Mouse (Mus musculus): ENCODE measurements around the gene Trub2.

DNA sequence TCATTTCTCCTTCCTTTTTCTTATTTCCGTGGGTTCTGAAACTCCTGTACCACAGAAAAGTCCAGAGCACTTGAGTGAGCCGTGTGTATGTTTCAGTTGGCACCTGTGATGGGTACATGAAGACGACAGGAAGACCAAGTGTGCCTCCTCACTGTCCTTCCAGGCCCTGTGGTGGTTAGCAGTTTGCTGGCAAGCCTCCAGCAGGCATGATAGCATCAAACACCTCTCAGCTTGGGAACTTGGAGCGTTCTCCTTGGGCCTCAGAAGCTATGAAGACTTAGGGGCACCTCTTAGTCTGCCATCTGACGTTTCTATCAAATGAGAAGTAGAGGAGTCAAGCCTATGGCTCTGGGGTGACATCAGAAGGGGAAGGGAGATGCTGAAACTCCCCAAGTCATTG is 69.7 kb downstream of the Trub2 start:
- TF ChIP-seq CTCF (IDR thresholded peaks at IDR 0.05; ENCODE audit: control insufficient read depth, insufficient read depth, insufficient replicate concordance, low read depth, low read length) (no peak), POLR2A (IDR thresholded peaks at IDR 0.05; ENCODE audit: control insufficient read depth, low read depth, low read length) (no peak)

Data from testis, adult 2 months (tissue).